Mouse (Mus musculus) lung, adult 2 months (tissue): ENCODE measurements around the gene Nostrin. TPM values are rescaled to one million over a fixed set of nuclear protein-coding genes. Genes with fewer than 3 reads are reported as not detected.

Experiments used
- DNase-seq: peaks from one replicate; pipeline ENCODE4 v3.0.0; 2022
- H3K4me1 ChIP-seq: fragments of 200-500 bp; 2 replicates; pipeline ENCODE4 v1.6.1; 2011; ENCODE audit warnings: low read length; ENCODE audit not compliant: control insufficient read depth, insufficient read depth
- H3K4me3 ChIP-seq: fragments of 200-500 bp; replicated peaks from 2 replicates; pipeline ENCODE3; 2011; ENCODE audit warnings: low read depth, mild to moderate bottlenecking, control low read depth, low read length; ENCODE audit errors: extremely low read depth
- CTCF ChIP-seq: fragments of 200-500 bp; IDR thresholded peaks from 2 replicates; pipeline ENCODE4 v1.5.1; 2011; ENCODE audit warnings: mild to moderate bottlenecking, low read length, control low read depth; ENCODE audit not compliant: insufficient read depth
- POLR2A ChIP-seq: fragments of 200-500 bp; IDR thresholded peaks from 2 replicates; pipeline ENCODE4 v1.6.1; 2011; ENCODE audit warnings: low read depth, mild to moderate bottlenecking, control low read depth, low read length, borderline replicate concordance; ENCODE audit errors: extremely low read depth
- WGBS: fragments of 180-500 bp; shearing (Covaris S2); methylation state at CpG from one replicate; pipeline ENCODE4 v1.1.7; 2018; 5-methylcytosine and 5-hydroxymethylcytosine counted together
- polyA plus RNA-seq: library from polyadenylated mRNA; depleted of rRNA; stranded (reverse); fragments of >200 nt; gene quantifications from 2 replicates; pipeline ENCODE4 v1.2.3, GENCODE M21; 2012; rRNA removed

The Nostrin gene
- polyA plus RNA-seq, 1 experiment = 24.1 TPM

- 53% methylated on average over 2 of the region's 2 CpGs for WGBS
These were observed 89.1 kb downstream of the Nostrin start for GRCm38 (mm10) chr2:69224724-69225123.

GRCm38 (mm10) chr2:69226876-69227275 is 91.3 kb downstream of the Nostrin start:
- Histone ChIP-seq H3K4me1 (no peaks in the 10 kb centered on the region), H3K4me3 (no peak overlapping the region)
- TF ChIP-seq POLR2A (no peak), CTCF (no peak)
- no peak for DNase-seq
- 88% methylated on average over 9 of the region's 9 CpGs for WGBS

More at GRCm38 (mm10) chr2:69224724-69225123, 89.1 kb downstream of the Nostrin start:
- no peak overlapping the region for H3K4me3 ChIP-seq
- H3K4me1 ChIP-seq = no peaks in the 10 kb centered on the region
- no peak for TF ChIP-seq POLR2A
- no peak for TF ChIP-seq CTCF
- no peak for DNase-seq

DNA sequence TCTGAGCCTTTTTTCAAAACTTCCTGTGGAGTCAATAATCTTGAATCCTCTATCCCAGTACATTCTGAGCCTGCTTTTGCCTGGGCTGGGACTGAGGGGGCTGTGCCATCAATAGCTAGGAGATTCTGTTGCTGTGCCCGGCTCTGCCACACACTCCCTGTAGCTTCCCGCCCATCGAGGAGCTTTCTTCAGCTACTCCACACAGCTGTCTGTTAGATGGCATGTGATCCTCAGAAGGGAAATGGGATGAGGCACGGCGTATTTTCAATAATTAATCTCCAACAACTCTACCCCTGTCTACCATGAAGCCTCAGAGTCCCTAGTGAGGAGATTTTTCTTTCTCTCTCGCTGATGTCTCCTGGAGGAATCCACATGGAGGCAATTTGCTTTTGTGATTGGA is 93.0 kb downstream of the Nostrin start:
- DNase-seq = no peak
- Histone ChIP-seq H3K4me3 (no peak overlapping the region), H3K4me1 (no peaks in the 10 kb centered on the region)
- 85% methylated on average over 6 of the region's 6 CpGs for WGBS
- TF ChIP-seq POLR2A = no peak
- TF ChIP-seq CTCF = no peak

DNA sequence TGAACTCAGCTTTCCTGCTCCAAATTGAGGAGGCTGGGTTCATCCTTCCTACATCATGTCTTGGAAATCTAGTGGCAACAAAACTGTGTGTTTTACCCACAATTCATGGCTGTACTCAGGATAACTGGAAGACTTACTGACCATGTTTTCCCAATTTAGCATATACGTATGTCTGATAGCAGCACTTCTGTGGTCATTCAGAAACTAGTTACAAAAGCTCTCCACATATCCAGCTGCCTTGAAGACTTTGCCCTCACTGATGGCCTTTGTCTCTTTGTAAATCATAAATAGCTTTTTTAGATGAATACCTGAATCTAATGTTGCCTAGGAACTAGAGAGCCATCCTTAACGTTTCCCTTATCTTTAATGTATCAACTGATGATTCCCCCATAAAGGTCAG is 94.5 kb downstream of the Nostrin start:
- H3K4me3 ChIP-seq = no peak overlapping the region
- no peaks in the 10 kb centered on the region for H3K4me1 ChIP-seq
- TF ChIP-seq CTCF = no peak
- DNase-seq = no peak
- WGBS = 70% methylated on average over 2 of the region's 2 CpGs

DNA sequence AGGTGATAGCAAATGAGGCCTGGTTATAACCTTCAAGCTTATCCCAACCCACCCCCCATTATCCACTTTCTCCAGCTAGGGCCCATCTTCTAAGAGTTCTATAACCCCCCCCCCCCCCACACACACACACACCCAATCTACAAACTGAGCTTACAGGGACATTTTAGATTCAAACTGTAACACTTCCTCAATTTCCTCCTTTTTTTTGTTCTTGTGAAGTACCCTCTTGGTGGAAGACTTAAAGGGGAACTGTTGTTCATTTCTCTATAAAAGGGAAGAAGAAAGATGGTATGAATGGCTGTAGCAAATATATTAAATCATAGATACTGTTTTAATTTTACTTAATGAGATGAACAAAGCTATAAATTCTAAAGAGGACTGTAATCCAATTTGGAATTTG is 96.5 kb downstream of the Nostrin start:
- Histone ChIP-seq H3K4me3 (no peak overlapping the region), H3K4me1 (no peaks in the 10 kb centered on the region)
- no peak for TF ChIP-seq POLR2A
- DNase-seq = no peak

DNA sequence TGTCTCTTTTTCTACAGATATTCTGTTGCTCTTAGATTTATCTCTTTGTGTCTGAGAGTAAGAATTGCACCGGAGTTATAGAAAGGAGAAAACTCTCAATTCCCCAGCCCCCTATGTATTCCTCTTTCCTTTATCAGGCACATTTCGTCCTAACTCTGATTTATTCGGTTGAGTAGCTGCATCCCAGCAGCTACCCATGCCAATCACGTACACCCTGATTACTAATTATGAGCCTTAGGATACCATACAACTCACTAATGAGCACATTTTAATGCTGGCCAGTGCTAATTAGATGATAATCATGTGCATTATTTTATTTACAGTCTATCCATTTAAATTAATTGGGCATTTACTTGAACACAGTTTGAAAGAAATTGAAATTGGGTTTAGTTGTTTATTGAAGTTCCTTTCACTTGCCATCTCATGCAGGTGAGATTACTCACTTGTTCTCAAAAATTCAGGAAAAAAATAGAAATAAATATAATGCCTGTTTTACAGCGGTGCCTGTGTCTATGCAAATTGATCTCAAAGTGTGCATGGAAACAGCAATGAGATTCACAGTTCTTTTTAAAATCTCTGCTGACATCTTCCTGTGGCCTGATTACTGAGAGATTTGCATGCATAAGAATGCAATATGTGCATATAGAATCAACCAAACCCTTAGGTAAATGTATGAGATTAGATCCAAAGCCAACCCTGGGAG is 99.5 kb downstream of the Nostrin start:
- WGBS = 89% methylated on average over 5 of the region's 5 CpGs
- no peak for DNase-seq
- Histone ChIP-seq H3K4me3 (no peak overlapping the region), H3K4me1 (no peaks in the 10 kb centered on the region)
- TF ChIP-seq CTCF = no peak

Other genes starting within 250 kb of the Nostrin start
- 0.23 and 0.89 TPM in 2 replicates for gene Spc25, start 70.4 kb downstream of the Nostrin start, polyA plus RNA-seq
- gene G6pc2, start 75.3 kb downstream of the Nostrin start, polyA plus RNA-seq = not detected in 2 replicates
- 0.24 TPM in 1 of 2 replicates, not detected in the other for gene Abcb11, start 206.8 kb downstream of the Nostrin start, polyA plus RNA-seq
- gene Dhrs9, start 244.6 kb downstream of the Nostrin start, polyA plus RNA-seq = 0.29 and 1.9 TPM in 2 replicates